ENCODE assay signal across 15 mouse cellular contexts in genomic region chr6:90700737-90701136, GRCm38 (mm10).
DNase-seq lines count a peak whose midpoint lies in the region; ATAC-seq and TF ChIP-seq lines count a peak whose summit lies in the region.
"Had no signal": no experiment of that assay in that cellular context is flagged by ENCODE, and none has a peak within 500 bp of the region (broad histone marks: within the 10 kb centered on the region; RNA-seq: fewer than 3 reads in every experiment).

No protein-coding gene starts in this region.

- H3K79me2 ChIP-seq in heart, adult 2 months (replicated peaks; ENCODE audit: control insufficient read depth, insufficient read depth, low read length), result peaks cover 4% of the 10 kb centered on the region

- no peak for TF ChIP-seq CTCF in heart, adult 2 months (IDR thresholded peaks at IDR 0.05)

- intact Hi-C loops in heart, adult 2 months (cut with DNase I), result no loop called here

- H3K4me1 ChIP-seq in heart, adult 2 months (ENCODE audit: control insufficient read depth, insufficient read depth, low read length), result peaks cover 67% of the 10 kb centered on the region
- peaks cover 79% of the 10 kb centered on the region for H3K4me1 ChIP-seq in hindbrain, embryonic 13.5 days (replicated peaks)
- peaks cover 22% of the 10 kb centered on the region for H3K4me1 ChIP-seq in hindbrain, embryonic 11.5 days (replicated peaks; ENCODE audit: control insufficient read depth, insufficient read depth, low read length)
- H3K4me1 ChIP-seq in liver, embryonic 16.5 days (ENCODE audit: control insufficient read depth, low read depth, low read length), result peaks cover 57% of the 10 kb centered on the region

- H3K27ac ChIP-seq in heart, adult 2 months, result peak overlapping the region; percentile 67
- 0 out of 2 replicates have a peak overlapping the region, but pooled peaks have one; percentile 15 for H3K27ac ChIP-seq in hindbrain, embryonic 13.5 days
- H3K27ac ChIP-seq in hindbrain, embryonic 11.5 days (ENCODE audit: low read depth, low read length), result no peak overlapping the region
- H3K27ac ChIP-seq in liver, embryonic 16.5 days (ENCODE audit: low read length), result no peak overlapping the region
- H3K27ac ChIP-seq: hindbrain, embryonic 15.5 days had no signal

- H3K4me2 ChIP-seq in hindbrain, embryonic 13.5 days, result no peak overlapping the region
- H3K4me2 ChIP-seq in hindbrain, embryonic 11.5 days (replicated peaks; ENCODE audit: low read depth, low read length), result no peak overlapping the region
- H3K4me2 ChIP-seq in liver, embryonic 16.5 days (ENCODE audit: low read depth, low read length), result no peak overlapping the region
- H3K4me2 ChIP-seq: hindbrain, embryonic 15.5 days had no signal

- WGBS in heart, adult 2 months, result 89% methylated on average over 2 of the region's 2 CpGs
- WGBS in hindbrain, embryonic 13.5 days, result 86% methylated on average over 2 of the region's 2 CpGs
- WGBS in hindbrain, embryonic 11.5 days, result 92% methylated on average over 2 of the region's 2 CpGs
- whole genome bisulfite sequencing in liver, embryonic 16.5 days (ENCODE audit: insufficient replicate concordance), result 35% methylated on average over 2 of the region's 2 CpGs

- H3K9ac ChIP-seq in heart, adult 2 months (ENCODE audit: low read depth, low read length), result no peak overlapping the region
- no peak overlapping the region; the same call in 1 of the 2 replicates for H3K9ac ChIP-seq in hindbrain, embryonic 13.5 days
- H3K9ac ChIP-seq in hindbrain, embryonic 11.5 days (ENCODE audit: low read depth, low read length), result no peak overlapping the region
- no peak overlapping the region for H3K9ac ChIP-seq in liver, embryonic 16.5 days (ENCODE audit: low read depth, low read length)
- H3K9ac ChIP-seq: hindbrain, embryonic 15.5 days had no signal

- peaks cover 18% of the 10 kb centered on the region for H3K36me3 ChIP-seq in heart, adult 2 months (ENCODE audit: control insufficient read depth, insufficient read depth, low read length)
- no peaks in the 10 kb centered on the region for H3K36me3 ChIP-seq in hindbrain, embryonic 13.5 days
- no peaks in the 10 kb centered on the region for H3K36me3 ChIP-seq in hindbrain, embryonic 11.5 days (ENCODE audit: control insufficient read depth, insufficient read depth, low read length)
- no peaks in the 10 kb centered on the region for H3K36me3 ChIP-seq in liver, embryonic 16.5 days (ENCODE audit: control insufficient read depth, insufficient read depth)
- H3K36me3 ChIP-seq: hindbrain, embryonic 15.5 days; midbrain, embryonic 10.5 days had no signal

- H3K4me3 ChIP-seq in heart, adult 2 months, result no peak overlapping the region
- no peak overlapping the region for H3K4me3 ChIP-seq in hindbrain, embryonic 13.5 days
- no peak overlapping the region for H3K4me3 ChIP-seq in hindbrain, embryonic 11.5 days (ENCODE audit: low read depth, low read length)
- H3K4me3 ChIP-seq in liver, embryonic 16.5 days (ENCODE audit: low read depth, low read length), result no peak overlapping the region
- H3K4me3 ChIP-seq: hindbrain, embryonic 15.5 days; midbrain, embryonic 10.5 days had no signal

- TF ChIP-seq EP300 in heart, adult 2 months (IDR thresholded peaks at IDR 0.05; ENCODE audit: insufficient read depth, low read depth, low read length), result no peak

- H3K9me3 ChIP-seq in hindbrain, embryonic 13.5 days, result no peaks in the 10 kb centered on the region
- H3K9me3 ChIP-seq in hindbrain, embryonic 11.5 days (ENCODE audit: control insufficient read depth, low read length), result no peaks in the 10 kb centered on the region
- H3K9me3 ChIP-seq in liver, embryonic 16.5 days (replicated peaks; ENCODE audit: control insufficient read depth, low read length), result no peaks in the 10 kb centered on the region
- H3K9me3 ChIP-seq: hindbrain, embryonic 15.5 days; midbrain, embryonic 10.5 days had no signal

- DNase-seq in heart, adult 2 months, result no peak
- DNase-seq in heart, adult 18-20 months, result no peak
- no peak for DNase-seq in hindbrain, embryonic 11.5 days (ENCODE audit: low spot score)
- DNase-seq in testis, postnatal 10 days (ENCODE audit: low spot score), result no peak
- no peak for DNase-seq in ovary, postnatal 36 days (ENCODE audit: low spot score)
- DNase-seq: adrenal gland, postnatal 10 days; cerebellum, adult 9-10 months; kidney, adult 8-10 months; thymus, postnatal 4 days had no signal

- no peaks in the 10 kb centered on the region for H3K27me3 ChIP-seq in heart, adult 2 months (ENCODE audit: control insufficient read depth, insufficient read depth, low read length)
- no peaks in the 10 kb centered on the region for H3K27me3 ChIP-seq in hindbrain, embryonic 13.5 days
- no peaks in the 10 kb centered on the region for H3K27me3 ChIP-seq in hindbrain, embryonic 11.5 days (ENCODE audit: control insufficient read depth, insufficient read depth, low read length)
- H3K27me3 ChIP-seq in liver, embryonic 16.5 days (ENCODE audit: control insufficient read depth, insufficient read depth, low read depth, low read length), result no peaks in the 10 kb centered on the region
- H3K27me3 ChIP-seq: hindbrain, embryonic 15.5 days had no signal

- TF ChIP-seq POLR2A in heart, adult 2 months (IDR thresholded peaks at IDR 0.05; ENCODE audit: insufficient read depth, low read depth, low read length), result no peak

- ATAC-seq in hindbrain, embryonic 13.5 days (ENCODE audit: low FRiP score), result no peak
- no peak for ATAC-seq in hindbrain, embryonic 11.5 days (ENCODE audit: low FRiP score)
- ATAC-seq in erythroid progenitor cell, adult 5-6 weeks (replicated peaks; ENCODE audit: low FRiP score, poor library complexity, severe bottlenecking), result 0 out of 2 replicates have a peak, but pooled peaks have one; percentile 18
- ATAC-seq in liver, embryonic 16.5 days (ENCODE audit: low read depth), result peak; percentile 14; the same call in 1 of the 2 replicates
- ATAC-seq: lung, postnatal 0 days had no signal

Comparison
In these comparisons a context has a peak if more than half of its experiments do, and no peak if none do; other contexts are left out.
1. H3K27ac ChIP-seq: peak in heart, adult 2 months (single experiment) and hindbrain, embryonic 13.5 days (single experiment); none in hindbrain, embryonic 11.5 days (single experiment) and liver, embryonic 16.5 days (single experiment).
2. ATAC-seq: peak in erythroid progenitor cell, adult 5-6 weeks (single experiment) and liver, embryonic 16.5 days (single experiment); none in hindbrain, embryonic 13.5 days (single experiment) and hindbrain, embryonic 11.5 days (single experiment).